8 mouse cellular contexts compared by ENCODE assay signal in the genomic region with DNA sequence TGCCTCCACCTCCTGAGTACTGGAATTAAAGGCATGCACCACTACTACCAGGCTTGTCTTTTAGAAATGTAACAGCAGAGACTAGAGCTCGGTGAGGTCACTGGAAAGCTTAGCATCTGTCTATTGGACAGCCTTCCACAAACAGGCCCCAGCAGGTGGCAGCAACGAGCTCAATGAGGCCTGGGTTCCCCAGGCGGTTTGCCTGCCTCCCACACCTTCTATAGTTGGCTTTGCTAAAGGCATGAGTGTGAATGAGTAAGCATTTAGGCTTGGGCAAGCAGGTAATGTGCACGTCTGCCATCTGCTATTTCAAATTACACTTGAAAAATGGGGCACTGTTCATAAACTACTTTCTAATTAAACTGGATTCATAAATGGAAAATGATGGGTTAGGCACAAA. TPM values are rescaled to one million over a fixed set of nuclear protein-coding genes. Genes with fewer than 3 reads are reported as not detected.
DNase-seq lines count a peak whose midpoint lies in the region; ATAC-seq and TF ChIP-seq lines count a peak whose summit lies in the region.

No protein-coding gene starts in this region.

- WGBS in intestine, embryonic 15.5 days = 19% methylated on average over 4 of the region's 4 CpGs
- WGBS in midbrain, embryonic 11.5 days = 28% methylated on average over 4 of the region's 4 CpGs

- TF ChIP-seq CTCF in gastrocnemius, adult 2 months (IDR thresholded peaks at IDR 0.05) = peak; percentile 80

- no peak overlapping the region for H3K4me2 ChIP-seq in intestine, embryonic 15.5 days (replicated peaks)
- H3K4me2 ChIP-seq in midbrain, embryonic 11.5 days = no peak overlapping the region

- H3K36me3 ChIP-seq in intestine, embryonic 15.5 days = no peaks in the 10 kb centered on the region
- no peaks in the 10 kb centered on the region for H3K36me3 ChIP-seq in midbrain, embryonic 11.5 days (ENCODE audit: control insufficient read depth, insufficient read depth, low read length)

- H3K4me1 ChIP-seq in intestine, embryonic 15.5 days (replicated peaks) = no peaks in the 10 kb centered on the region
- peaks cover 5% of the 10 kb centered on the region for H3K4me1 ChIP-seq in midbrain, embryonic 11.5 days (ENCODE audit: control insufficient read depth, insufficient read depth, low read length)

- no peaks in the 10 kb centered on the region for H3K27me3 ChIP-seq in intestine, embryonic 15.5 days (replicated peaks)
- H3K27me3 ChIP-seq in midbrain, embryonic 11.5 days (ENCODE audit: control insufficient read depth, insufficient read depth, low read length) = no peaks in the 10 kb centered on the region

- ATAC-seq in intestine, embryonic 15.5 days = peak; percentile 70
- ATAC-seq in midbrain, embryonic 11.5 days (ENCODE audit: low FRiP score) = peak; percentile 65

- no peaks in the 10 kb centered on the region for H3K9me3 ChIP-seq in intestine, embryonic 15.5 days
- H3K9me3 ChIP-seq in midbrain, embryonic 11.5 days (ENCODE audit: control insufficient read depth, low read length) = no peaks in the 10 kb centered on the region

- H3K9ac ChIP-seq in intestine, embryonic 15.5 days = no peak overlapping the region
- no peak overlapping the region for H3K9ac ChIP-seq in midbrain, embryonic 11.5 days (ENCODE audit: low read length)

- H3K27ac ChIP-seq in gastrocnemius, adult 2 months = 0 out of 2 replicates have a peak overlapping the region, but pooled peaks have one; percentile 16
- no peak overlapping the region for H3K27ac ChIP-seq in intestine, embryonic 15.5 days
- H3K27ac ChIP-seq in midbrain, embryonic 11.5 days (ENCODE audit: low read depth, low read length) = no peak overlapping the region

- intact Hi-C loops in gastrocnemius, adult 2 months (cut with DNase I) = loop anchor here (2.0 kb wide), 1 partner anchor 177 kb away; no protein-coding TSS in a partner anchor
- intact Hi-C loops in left cerebral cortex, postnatal 10 days (cut with DNase I) = no loop called here

- DNase-seq in WW6 (ENCODE audit: low read depth, low spot score) = peak; percentile 61
- peak; percentile 83 to 92 for DNase-seq in cerebellum, postnatal 25 days
- DNase-seq in gastrocnemius, adult 2 months = peak; percentile 81
- DNase-seq in left cerebral cortex, postnatal 10 days (ENCODE audit: extremely low spot score in 1 of 2, low spot score in 2 of 2) = peak; percentile 73 to 89
- peak; percentile 98 for DNase-seq in midbrain, embryonic 11.5 days (ENCODE audit: low spot score, missing footprints)
- DNase-seq in skeletal muscle tissue, adult 2 months (ENCODE audit: low read depth, low spot score) = peak; percentile 26
- DNase-seq in yolk sac, embryonic 10.5 days (ENCODE audit: low spot score) = peak; percentile 50

- no peak overlapping the region for H3K4me3 ChIP-seq in gastrocnemius, adult 2 months
- no peak overlapping the region for H3K4me3 ChIP-seq in intestine, embryonic 15.5 days (replicated peaks)
- H3K4me3 ChIP-seq in midbrain, embryonic 11.5 days (ENCODE audit: low read depth, low read length) = no peak overlapping the region

RNA-seq across cellular contexts. Expression of a gene that starts 54.7 kb away (rescaled TPM):
- 1,000 to 10,000 TPM; 3,630 to 4,350 TPM for total RNA-seq in gastrocnemius, adult 2 months (2021)
- 988 and 1,053 TPM in 2 replicates for polyA plus RNA-seq in intestine, embryonic 15.5 days (2015; fragmentation: Nextera tagmentation; extraction: Ambion mirVana)
- total RNA-seq in left cerebral cortex, postnatal 10 days (2021) = 1,000 to 10,000 TPM; 1,219 to 1,311 TPM
- 1,099 and 1,119 TPM in 2 replicates for polyA plus RNA-seq in midbrain, embryonic 11.5 days (2014; fragmentation: Nextera tagmentation; extraction: Ambion mirVana)

RNA-seq across cellular contexts. Expression of a gene that starts 55.2 kb away (rescaled TPM):
- total RNA-seq in gastrocnemius, adult 2 months (2021) = not detected
- 0.42 and 0.59 TPM in 2 replicates for polyA plus RNA-seq in intestine, embryonic 15.5 days (2015; fragmentation: Nextera tagmentation; extraction: Ambion mirVana)
- total RNA-seq in left cerebral cortex, postnatal 10 days (2021) = 10 to 100 TPM; 13.2 to 14.6 TPM
- polyA plus RNA-seq in midbrain, embryonic 11.5 days (2014; fragmentation: Nextera tagmentation; extraction: Ambion mirVana) = 0.83 and 0.99 TPM in 2 replicates

Comparison
In these comparisons a context has a peak if more than half of its experiments do, and no peak if none do; other contexts are left out.
1. DNase-seq: peak in every context shown above with its lines; median percentile 98 in midbrain, embryonic 11.5 days; 88 in cerebellum, postnatal 25 days; 81 in gastrocnemius, adult 2 months; 81 in left cerebral cortex, postnatal 10 days; 61 in WW6; 50 in yolk sac, embryonic 10.5 days; 26 in skeletal muscle tissue, adult 2 months.
2. RNA of a gene that starts 55.2 kb away (total RNA-seq): 13.2 to 14.6 TPM in left cerebral cortex, postnatal 10 days; not detected in gastrocnemius, adult 2 months; every median in the first group is over 10 times any median in the second.